Mouse (Mus musculus) MEL (cell line): ENCODE data around the gene Atp8b5. TPM values are rescaled to one million over a fixed set of nuclear protein-coding genes. Genes with fewer than 3 reads are reported as not detected.

Experiments
- DNase-seq: peaks from one replicate; pipeline ENCODE4 v3.0.0; 2011; ENCODE audit warnings: low read depth, low spot score
- H3K27ac ChIP-seq: 2 replicates; pipeline ENCODE4 v1.5.1; 2012; ENCODE audit warnings: low read depth, mild to moderate bottlenecking, control low read depth, low read length, moderate library complexity; ENCODE audit not compliant: control insufficient read depth
- H3K27me3 ChIP-seq, 2 experiments: fragments of 150-350 bp in 1 of 2; sonication (generic) in 1 of 2; 2 replicates each; pipeline ENCODE4 v1.6.1; 2012; ENCODE audit warnings: low read length in 2 of 2, mild to moderate bottlenecking in 2 of 2, improper control_type of control experiment in 1 of 2, moderate library complexity in 1 of 2; ENCODE audit not compliant: insufficient read depth in 2 of 2, control insufficient read depth in 1 of 2
- H3K36me3 ChIP-seq, 2 experiments: 2 replicates each; pipeline ENCODE4 v1.6.1; 2012 to 2014; ENCODE audit warnings: low read length in 2 of 2, improper control_type of control experiment in 1 of 2, inconsistent platforms in 1 of 2, mild to moderate bottlenecking in 1 of 2; ENCODE audit not compliant: insufficient read depth in 2 of 2, control insufficient read depth in 1 of 2
- H3K4me1 ChIP-seq, 2 experiments: fragments of 150-350 bp in 1 of 2; sonication (generic) in 1 of 2; 2 replicates each; pipeline ENCODE4 v1.6.1; 2012; ENCODE audit warnings: low read length in 2 of 2, improper control_type of control experiment in 1 of 2, mild to moderate bottlenecking in 1 of 2; ENCODE audit not compliant: insufficient read depth in 2 of 2, control insufficient read depth in 1 of 2
- H3K4me3 ChIP-seq, 2 experiments: fragments of 150-350 bp in 1 of 2; sonication (generic) in 1 of 2; 2 replicates each; pipeline ENCODE4 v1.5.1; 2012; ENCODE audit warnings: low read depth in 2 of 2, low read length in 2 of 2, mild to moderate bottlenecking in 2 of 2, moderate library complexity in 2 of 2, control low read depth in 1 of 2, improper control_type of control experiment in 1 of 2; ENCODE audit not compliant: control insufficient read depth in 1 of 2, insufficient read depth in 1 of 2
- H3K79me2 ChIP-seq: 2 replicates; pipeline ENCODE4 v1.6.1; 2012; ENCODE audit warnings: mild to moderate bottlenecking, low read length, moderate library complexity; ENCODE audit not compliant: control insufficient read depth, poor library complexity, insufficient read depth
- H3K9ac ChIP-seq: 2 replicates; pipeline ENCODE4 v1.6.1; 2012; ENCODE audit warnings: low read depth, mild to moderate bottlenecking, control low read depth, low read length, moderate library complexity; ENCODE audit not compliant: control insufficient read depth, poor library complexity, severe bottlenecking
- H3K9me3 ChIP-seq: fragments of 150-350 bp; sonication (generic); replicated peaks from 2 replicates; pipeline ENCODE4 v1.6.1; 2012; ENCODE audit warnings: mild to moderate bottlenecking, low read length, improper control_type of control experiment, moderate library complexity; ENCODE audit not compliant: insufficient read depth
- BHLHE40 ChIP-seq: IDR thresholded peaks from 2 replicates; pipeline ENCODE4 v1.6.1; 2012; ENCODE audit warnings: low read depth, mild to moderate bottlenecking, inconsistent platforms, low read length, improper control_type of control experiment, borderline replicate concordance
- CHD1 ChIP-seq: IDR thresholded peaks from 2 replicates; pipeline ENCODE4 v1.6.1; 2012; ENCODE audit warnings: low read depth, mild to moderate bottlenecking, inconsistent platforms, low read length, improper control_type of control experiment
- CHD2 ChIP-seq: IDR thresholded peaks from 2 replicates; pipeline ENCODE4 v1.6.1; 2011; ENCODE audit warnings: low read length, improper control_type of control experiment
- CTCF ChIP-seq, 3 experiments: IDR thresholded peaks in 2 of 3; conservative IDR thresholded peaks in 1 of 3; 2 replicates each; pipeline ENCODE4 v1.5.1; 2011 to 2012; ENCODE audit warnings: low read length in 3 of 3, low read depth in 2 of 3, mild to moderate bottlenecking in 2 of 3, improper control_type of control experiment in 1 of 3, inconsistent platforms in 1 of 3, mixed read lengths in 1 of 3, moderate library complexity in 1 of 3; ENCODE audit not compliant: control insufficient read depth in 1 of 3, insufficient read depth in 1 of 3, poor library complexity in 1 of 3, severe bottlenecking in 1 of 3
- E2F4 ChIP-seq: IDR thresholded peaks from 2 replicates; pipeline ENCODE4 v1.6.1; 2011; ENCODE audit warnings: low read depth, low read length, improper control_type of control experiment, borderline replicate concordance
- ELF1 ChIP-seq: IDR thresholded peaks from 2 replicates; pipeline ENCODE4 v1.6.1; 2014; ENCODE audit warnings: low read depth, mild to moderate bottlenecking, inconsistent platforms, low read length, improper control_type of control experiment, moderate library complexity
- EP300 ChIP-seq, 2 experiments: IDR thresholded peaks; 2 replicates each; pipeline ENCODE4 v1.6.1; 2011; ENCODE audit warnings: improper control_type of control experiment in 2 of 2, low read length in 2 of 2, low read depth in 1 of 2, mild to moderate bottlenecking in 1 of 2
- ETS1 ChIP-seq: IDR thresholded peaks from 2 replicates; pipeline ENCODE4 v1.6.1; 2012; ENCODE audit warnings: low read depth, mild to moderate bottlenecking, inconsistent platforms, low read length, improper control_type of control experiment, moderate library complexity
- GABPA ChIP-seq: IDR thresholded peaks from 2 replicates; pipeline ENCODE4 v1.6.1; 2012; ENCODE audit warnings: low read depth, mild to moderate bottlenecking, inconsistent platforms, low read length, improper control_type of control experiment, moderate library complexity
- GATA1 ChIP-seq: IDR thresholded peaks from 2 replicates; pipeline ENCODE4 v1.6.1; 2011; ENCODE audit warnings: low read depth, low read length, improper control_type of control experiment
- HCFC1 ChIP-seq: IDR thresholded peaks from 2 replicates; pipeline ENCODE4 v1.6.1; 2012; ENCODE audit warnings: low read depth, mild to moderate bottlenecking, inconsistent platforms, low read length, improper control_type of control experiment, moderate library complexity
- JUND ChIP-seq: IDR thresholded peaks from 2 replicates; pipeline ENCODE4 v1.6.1; 2011; ENCODE audit warnings: low read depth, mild to moderate bottlenecking, improper control_type of control experiment, low read length
- KAT2A ChIP-seq: conservative IDR thresholded peaks from 2 replicates; pipeline ENCODE4 v1.6.1; 2012; ENCODE audit warnings: low read depth, low read length, improper control_type of control experiment, inconsistent platforms
- MAFK ChIP-seq: IDR thresholded peaks from 2 replicates; pipeline ENCODE4 v1.6.1; 2011; ENCODE audit warnings: low read depth, mild to moderate bottlenecking, low read length, improper control_type of control experiment, borderline replicate concordance
- MAX ChIP-seq: IDR thresholded peaks from 2 replicates; pipeline ENCODE4 v1.6.1; 2011; ENCODE audit warnings: low read length, improper control_type of control experiment
- MEF2A ChIP-seq: IDR thresholded peaks from 2 replicates; pipeline ENCODE4 v1.6.1; 2014; ENCODE audit warnings: low read depth, mild to moderate bottlenecking, inconsistent platforms, low read length, improper control_type of control experiment; ENCODE audit not compliant: poor library complexity, insufficient replicate concordance, severe bottlenecking; ENCODE audit errors: extremely low read depth
- MXI1 ChIP-seq: IDR thresholded peaks from 2 replicates; pipeline ENCODE4 v1.6.1; 2011; ENCODE audit warnings: mild to moderate bottlenecking, low read depth, low read length, improper control_type of control experiment
- MYB ChIP-seq: IDR thresholded peaks from 2 replicates; pipeline ENCODE4 v1.6.1; 2011; ENCODE audit warnings: mild to moderate bottlenecking, low read depth, low read length, improper control_type of control experiment
- MYC ChIP-seq: IDR thresholded peaks from 2 replicates; pipeline ENCODE4 v1.6.1; 2011; ENCODE audit warnings: low read depth, mild to moderate bottlenecking, low read length, improper control_type of control experiment, moderate library complexity
- NELFE ChIP-seq: IDR thresholded peaks from 2 replicates; pipeline ENCODE4 v1.6.1; 2011; ENCODE audit warnings: low read depth, low read length, improper control_type of control experiment
- NRF1 ChIP-seq: IDR thresholded peaks from 2 replicates; pipeline ENCODE4 v1.6.1; 2014; ENCODE audit warnings: low read depth, mild to moderate bottlenecking, inconsistent platforms, low read length, improper control_type of control experiment, moderate library complexity; ENCODE audit not compliant: poor library complexity, insufficient read depth, severe bottlenecking
- POLR2A ChIP-seq, 2 experiments: IDR thresholded peaks; 2 replicates each; pipeline ENCODE4 v1.6.1; 2011 to 2012; ENCODE audit warnings: low read length in 2 of 2, mild to moderate bottlenecking in 2 of 2, control low read depth in 1 of 2, improper control_type of control experiment in 1 of 2, low read depth in 1 of 2, moderate library complexity in 1 of 2; ENCODE audit not compliant: control insufficient read depth in 1 of 2, insufficient read depth in 1 of 2, poor library complexity in 1 of 2
- POLR2AphosphoS2 ChIP-seq: IDR thresholded peaks from 2 replicates; pipeline ENCODE4 v1.6.1; 2011; ENCODE audit warnings: low read length, improper control_type of control experiment
- POLR2AphosphoS5 ChIP-seq: IDR thresholded peaks from 2 replicates; pipeline ENCODE4 v1.6.1; 2012; ENCODE audit warnings: low read depth, borderline replicate concordance, mild to moderate bottlenecking, inconsistent platforms, low read length, moderate library complexity, mixed read lengths
- RAD21 ChIP-seq: IDR thresholded peaks from 2 replicates; pipeline ENCODE4 v1.6.1; 2011; ENCODE audit warnings: mild to moderate bottlenecking, low read depth, low read length, improper control_type of control experiment
- RCOR1 ChIP-seq: IDR thresholded peaks from 2 replicates; pipeline ENCODE4 v1.6.1; 2012; ENCODE audit warnings: low read depth, mild to moderate bottlenecking, inconsistent platforms, low read length, improper control_type of control experiment
- SIN3A ChIP-seq: IDR thresholded peaks from 2 replicates; pipeline ENCODE4 v1.6.1; 2012; ENCODE audit warnings: low read length, improper control_type of control experiment, inconsistent platforms
- SMC3 ChIP-seq: IDR thresholded peaks from 2 replicates; pipeline ENCODE4 v1.6.1; 2011; ENCODE audit warnings: low read depth, low read length, improper control_type of control experiment
- TAL1 ChIP-seq: IDR thresholded peaks from 2 replicates; pipeline ENCODE4 v1.6.1; 2012; ENCODE audit warnings: mild to moderate bottlenecking, inconsistent platforms, low read length, moderate library complexity, mixed read lengths
- TBP ChIP-seq: IDR thresholded peaks from 2 replicates; pipeline ENCODE4 v1.8.0; 2011; ENCODE audit warnings: low read depth, low read length, improper control_type of control experiment
- TCF12 ChIP-seq: IDR thresholded peaks from 2 replicates; pipeline ENCODE4 v1.6.1; 2014; ENCODE audit warnings: low read depth, mild to moderate bottlenecking, inconsistent platforms, low read length, improper control_type of control experiment, moderate library complexity
- UBTF ChIP-seq: IDR thresholded peaks from 2 replicates; pipeline ENCODE4 v1.6.1; 2012; ENCODE audit warnings: low read depth, mild to moderate bottlenecking, inconsistent platforms, low read length, improper control_type of control experiment, moderate library complexity, borderline replicate concordance; ENCODE audit not compliant: insufficient read depth
- USF2 ChIP-seq, 2 experiments: IDR thresholded peaks; 2 replicates each; pipeline ENCODE4 v1.6.1; 2011 to 2012; ENCODE audit warnings: improper control_type of control experiment in 2 of 2, low read length in 2 of 2, borderline replicate concordance in 1 of 2, inconsistent platforms in 1 of 2, low read depth in 1 of 2, mild to moderate bottlenecking in 1 of 2; ENCODE audit not compliant: insufficient read depth in 1 of 2
- ZC3H11A ChIP-seq: IDR thresholded peaks from 2 replicates; pipeline ENCODE4 v1.6.1; 2012; ENCODE audit warnings: low read depth, mild to moderate bottlenecking, inconsistent platforms, low read length, improper control_type of control experiment
- ZKSCAN1 ChIP-seq: IDR thresholded peaks from 2 replicates; pipeline ENCODE4 v1.6.1; 2012; ENCODE audit warnings: low read depth, mild to moderate bottlenecking, inconsistent platforms, low read length, improper control_type of control experiment, moderate library complexity
- ZMIZ1 ChIP-seq: IDR thresholded peaks from 2 replicates; pipeline ENCODE4 v1.6.1; 2012; ENCODE audit warnings: low read depth, mild to moderate bottlenecking, inconsistent platforms, low read length, improper control_type of control experiment, moderate library complexity
- ZNF384 ChIP-seq: IDR thresholded peaks from 2 replicates; pipeline ENCODE4 v1.6.1; 2012; ENCODE audit warnings: low read depth, mild to moderate bottlenecking, inconsistent platforms, low read length, improper control_type of control experiment
- polyA plus RNA-seq, 2 experiments: library from polyadenylated mRNA; stranded (reverse) in 1 of 2; unstranded in 1 of 2; fragments of >175 nt in 1 of 2; fragments of >200 nt in 1 of 2; gene quantifications; 2 replicates each; pipeline versions ENCODE4 v1.2.1 to v1.2.4; 2012; ENCODE audit warnings: low replicate concordance in 2 of 2, low read depth in 1 of 2; ENCODE audit not compliant: insufficient read length in 2 of 2, insufficient read depth in 1 of 2, missing spikeins in 1 of 2
- total RNA-seq: library from RNA; depleted of rRNA; stranded (reverse); fragments of 300-350 nt; gene quantifications from 2 replicates; pipeline ENCODE4 v1.2.3, GENCODE M21; 2012

Atp8b5 gene
- total and polyA plus RNA-seq, 3 experiments, result 4.9 to 5.0 TPM; not detected in 1

DNA sequence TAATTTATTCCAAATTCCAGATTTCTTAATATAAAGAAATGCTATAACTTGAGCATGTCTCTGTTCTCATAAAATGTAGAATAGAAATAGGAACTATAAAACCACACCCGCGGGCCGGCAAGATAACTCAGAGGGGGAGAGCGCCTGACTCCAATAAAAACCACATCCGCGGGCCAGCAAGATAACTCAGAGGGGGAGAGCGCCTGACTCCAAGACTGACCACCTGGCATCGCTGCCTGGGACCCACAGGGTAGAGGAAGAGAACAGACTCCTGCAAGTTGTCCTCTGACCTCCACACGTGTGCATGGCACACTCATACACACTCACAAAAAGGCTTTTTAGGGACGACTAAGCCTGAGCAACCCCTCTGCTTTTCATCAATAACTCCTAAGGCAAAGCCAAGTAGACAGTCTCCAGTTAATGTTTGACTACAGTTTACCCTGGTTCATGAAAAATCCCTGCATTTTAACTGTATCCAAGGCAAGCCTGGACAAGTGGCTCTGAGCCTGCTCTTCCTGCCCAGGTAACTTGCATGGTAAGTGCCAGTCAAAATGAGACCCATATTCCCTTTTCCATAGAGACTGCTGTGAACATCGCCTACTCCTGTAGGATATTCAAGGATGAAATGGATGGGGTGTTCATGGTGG is 98.1 kb downstream of the Atp8b5 start:
- peak; percentile 89 for DNase-seq
- H3K27me3 ChIP-seq, result no peaks in the 10 kb centered on the region
- no peak for TF ChIP-seq MYB
- peak; percentile 96 to 97 for TF ChIP-seq EP300 (IDR thresholded peaks at IDR 0.05; ENCODE audit: low read depth in 1 of 2, low read length in 2 of 2)
- TF ChIP-seq MAX, result peak; percentile 25; the same call in 1 of the 2 replicates
- no peak for TF ChIP-seq CHD1
- peak; percentile 94 for TF ChIP-seq GATA1
- TF ChIP-seq POLR2A (IDR thresholded peaks at IDR 0.05; ENCODE audit: control insufficient read depth in 1 of 2, insufficient read depth in 1 of 2, low read depth in 1 of 2, low read length in 2 of 2, poor library complexity in 1 of 2), result peak in 1 of 2 experiments; percentile 38; a peak in 1 of 4 replicates
- TF ChIP-seq GABPA, result no peak
- no peak for TF ChIP-seq ZNF384
- TF ChIP-seq HCFC1, result no peak
- TF ChIP-seq MEF2A, result no peak
- no peak for TF ChIP-seq MAFK
- TF ChIP-seq KAT2A, result no peak
- TF ChIP-seq RCOR1, result peak; percentile 85
- TF ChIP-seq TBP, result 0 out of 2 replicates have a peak, but pooled peaks have one; percentile 21
- no peak for TF ChIP-seq ZMIZ1
- no peak for TF ChIP-seq ZC3H11A
- TF ChIP-seq NELFE, result no peak
- TF ChIP-seq ZKSCAN1, result no peak
- TF ChIP-seq UBTF, result no peak
- TF ChIP-seq RAD21, result no peak
- peak; percentile 91 for TF ChIP-seq TCF12
- no peak for TF ChIP-seq JUND
- TF ChIP-seq ETS1, result peak; percentile 91
- no peak for TF ChIP-seq MYC
- TF ChIP-seq MXI1, result peak; percentile 63; the same call in 1 of the 2 replicates
- TF ChIP-seq POLR2AphosphoS2, result no peak
- no peak for TF ChIP-seq CTCF (IDR thresholded peaks at IDR 0.05 in 2 of 3, conservative IDR thresholded peaks at IDR 0.05 in 1 of 3; ENCODE audit: control insufficient read depth in 1 of 3, insufficient read depth in 1 of 3, low read depth in 2 of 3, low read length in 3 of 3, poor library complexity in 1 of 3, severe bottlenecking in 1 of 3)
- TF ChIP-seq CHD2, result peak; percentile 47
- no peak for TF ChIP-seq SMC3
- TF ChIP-seq USF2 (IDR thresholded peaks at IDR 0.05; ENCODE audit: borderline replicate concordance in 1 of 2, insufficient read depth in 1 of 2, low read depth in 1 of 2, low read length in 2 of 2), result no peak
- peak; percentile 72 for TF ChIP-seq BHLHE40
- no peak for TF ChIP-seq ELF1
- peak; percentile 78 for TF ChIP-seq TAL1
- peak; percentile 81 for TF ChIP-seq SIN3A
- no peak for TF ChIP-seq E2F4
- TF ChIP-seq NRF1, result no peak
- TF ChIP-seq POLR2AphosphoS5, result no peak

More for the DNA sequence above, 98.1 kb downstream of the Atp8b5 start:
- H3K9me3 ChIP-seq, result no peaks in the 10 kb centered on the region
- H3K27ac ChIP-seq, result peak overlapping the region; percentile 79
- peak overlapping the region; percentile 21 for H3K9ac ChIP-seq
- H3K4me3 ChIP-seq, result no peak overlapping the region; a peak in 1 of 4 replicates
- no peaks in the 10 kb centered on the region for H3K79me2 ChIP-seq
- H3K4me1 ChIP-seq, result peaks cover 18 to 32% of the 10 kb centered on the region in 2 experiments
- peaks cover 0 to 28% of the 10 kb centered on the region in 2 experiments; a peak in 2 of 4 replicates for H3K36me3 ChIP-seq
